Mouse (Mus musculus): ENCODE results near the gene Tlcd2. TPM values are rescaled to one million over a fixed set of nuclear protein-coding genes. Genes with fewer than 3 reads are reported as not detected.

The Tlcd2 gene
- polyA plus RNA-seq, 1 experiment: 13.0 TPM

DNA sequence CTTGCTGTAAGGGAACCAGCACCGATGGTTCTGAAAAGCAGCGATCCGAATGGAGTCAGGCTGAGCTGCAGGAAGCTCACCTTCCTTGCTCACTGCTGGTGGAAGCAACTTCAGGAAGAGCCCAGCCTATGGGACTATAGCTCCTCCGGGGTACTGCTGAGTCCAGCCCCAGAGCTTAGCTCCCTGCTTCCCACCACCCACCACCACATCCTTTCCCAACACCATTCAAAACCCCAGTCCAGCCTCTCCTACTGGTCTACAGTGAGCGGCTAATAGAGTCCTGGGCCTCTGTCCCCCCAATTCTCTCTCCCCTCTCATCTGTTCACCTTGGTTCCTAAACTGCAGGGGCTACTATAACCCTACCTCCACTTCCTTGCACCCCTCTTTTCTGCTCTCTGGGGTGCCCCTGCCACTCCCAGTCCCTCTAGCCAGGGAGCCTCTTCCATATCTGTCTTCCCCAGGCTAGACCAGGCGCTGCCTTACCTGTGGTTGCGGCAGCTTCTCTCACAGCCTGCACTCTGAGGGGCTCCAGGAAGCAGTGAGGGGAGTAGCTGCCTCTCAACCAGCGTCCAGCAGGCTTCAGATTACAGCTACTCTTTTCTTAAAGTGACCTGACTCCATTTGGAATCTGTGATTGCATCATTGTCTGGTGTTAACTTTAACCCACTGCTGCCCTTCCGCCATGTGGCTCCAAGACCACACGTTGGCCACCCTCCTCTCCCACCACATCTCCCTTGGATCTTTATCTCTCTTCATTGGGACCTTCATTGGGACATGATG, 39.3 kb upstream of the Tlcd2 start, which contains the start of gene Serpinf1:
Gene Serpinf1, minus strand, starts transcription at position 689 of the 780 bp plus-strand sequence.
- H3K4me1 ChIP-seq (replicated peaks; ENCODE audit: control insufficient read depth, insufficient read depth, low read length): no peaks in the 10 kb centered on the region; the same call in 1 of the 2 replicates
- no peak within 1 kb of the TSS for H3K4me3 ChIP-seq (ENCODE audit: control insufficient read depth, insufficient read depth, low read length)
- no peak for TF ChIP-seq POLR2A (IDR thresholded peaks at IDR 0.05; ENCODE audit: control insufficient read depth, extremely low read depth, insufficient read depth, low read length, poor library complexity)
- no peaks in the 10 kb centered on the region for H3K27me3 ChIP-seq (ENCODE audit: control insufficient read depth, insufficient read depth, low read length)
- no peak within 1 kb of the TSS for H3K27ac ChIP-seq (ENCODE audit: control insufficient read depth, insufficient read depth, low read length)
- no peaks in the 10 kb centered on the region for H3K36me3 ChIP-seq (ENCODE audit: control insufficient read depth, insufficient read depth, low read length)
- 72% methylated on average over 10 of the region's 10 CpGs for WGBS
- DNase-seq: no peak

DNA sequence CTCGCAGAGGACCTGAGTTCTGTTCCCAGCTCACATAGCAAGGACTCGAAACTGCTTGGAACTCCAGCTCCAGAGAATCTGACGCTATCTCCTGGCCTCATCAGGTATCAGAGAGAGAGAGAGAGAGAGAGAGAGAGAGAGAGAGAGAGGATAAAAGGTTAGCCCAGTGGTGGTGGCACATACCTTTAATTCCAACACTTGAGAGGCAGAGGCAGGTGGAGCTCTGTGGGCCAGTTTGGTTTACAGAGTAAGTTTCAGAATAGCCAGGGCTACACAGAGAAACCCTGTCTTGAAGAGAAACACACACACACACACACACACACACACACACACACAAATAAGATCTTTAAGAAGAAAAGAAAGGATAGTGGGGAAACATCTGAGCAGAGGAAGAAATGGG, 38.4 kb upstream of the Tlcd2 start:
- H3K4me1 ChIP-seq (replicated peaks; ENCODE audit: control insufficient read depth, insufficient read depth, low read length): no peaks in the 10 kb centered on the region; the same call in 1 of the 2 replicates
- no peaks in the 10 kb centered on the region for H3K36me3 ChIP-seq (ENCODE audit: control insufficient read depth, insufficient read depth, low read length)
- no peaks in the 10 kb centered on the region for H3K27me3 ChIP-seq (ENCODE audit: control insufficient read depth, insufficient read depth, low read length)
- no peak overlapping the region for H3K27ac ChIP-seq (ENCODE audit: control insufficient read depth, insufficient read depth, low read length)
- no peak for DNase-seq
- H3K4me3 ChIP-seq (ENCODE audit: control insufficient read depth, insufficient read depth, low read length): no peak overlapping the region
- TF ChIP-seq CTCF (IDR thresholded peaks at IDR 0.05; ENCODE audit: borderline replicate concordance, control insufficient read depth, extremely low read depth, insufficient read depth, low read length, poor library complexity) (no peak), POLR2A (IDR thresholded peaks at IDR 0.05; ENCODE audit: control insufficient read depth, extremely low read depth, insufficient read depth, low read length, poor library complexity) (no peak)
- 98% methylated on average over 3 of the region's 3 CpGs for WGBS

- Histone ChIP-seq H3K36me3 (ENCODE audit: control insufficient read depth, insufficient read depth, low read length) (no peaks in the 10 kb centered on the region), H3K27me3 (ENCODE audit: control insufficient read depth, insufficient read depth, low read length) (no peaks in the 10 kb centered on the region), H3K4me3 (ENCODE audit: control insufficient read depth, insufficient read depth, low read length) (no peak overlapping the region), H3K27ac (ENCODE audit: control insufficient read depth, insufficient read depth, low read length) (no peak overlapping the region), H3K4me1 (replicated peaks; ENCODE audit: control insufficient read depth, insufficient read depth, low read length) (peaks cover 5% of the 10 kb centered on the region)
- WGBS: 96% methylated on average over 9 of the region's 9 CpGs
- no peak for DNase-seq
- TF ChIP-seq POLR2A (IDR thresholded peaks at IDR 0.05; ENCODE audit: control insufficient read depth, extremely low read depth, insufficient read depth, low read length, poor library complexity) (no peak), CTCF (IDR thresholded peaks at IDR 0.05; ENCODE audit: borderline replicate concordance, control insufficient read depth, extremely low read depth, insufficient read depth, low read length, poor library complexity) (no peak)
Observed at GRCm38 (mm10) chr11:75424033-75424432, 37.5 kb upstream of the Tlcd2 start.

DNA sequence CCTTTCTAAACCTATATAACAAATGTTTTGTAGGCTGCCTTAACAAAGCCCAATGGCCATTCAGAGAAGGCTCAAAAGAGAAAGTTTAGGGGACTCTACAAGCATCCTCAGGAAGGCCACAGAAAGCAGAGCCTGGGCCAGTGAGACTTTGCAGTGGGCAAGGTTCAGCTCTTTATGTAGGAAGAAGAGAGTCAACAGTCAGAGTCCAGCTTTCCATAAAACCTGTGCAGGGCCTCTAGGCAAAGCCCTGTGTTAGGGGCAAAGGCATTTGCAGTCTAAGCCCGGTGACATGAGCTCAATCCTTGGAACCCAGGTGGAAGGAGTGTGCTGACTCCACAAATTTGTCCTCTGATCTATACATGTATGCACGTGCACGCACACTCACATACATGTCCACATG, 37.1 kb upstream of the Tlcd2 start:
- Histone ChIP-seq H3K36me3 (ENCODE audit: control insufficient read depth, insufficient read depth, low read length) (no peaks in the 10 kb centered on the region), H3K27ac (ENCODE audit: control insufficient read depth, insufficient read depth, low read length) (no peak overlapping the region), H3K27me3 (ENCODE audit: control insufficient read depth, insufficient read depth, low read length) (no peaks in the 10 kb centered on the region), H3K4me3 (ENCODE audit: control insufficient read depth, insufficient read depth, low read length) (no peak overlapping the region), H3K4me1 (replicated peaks; ENCODE audit: control insufficient read depth, insufficient read depth, low read length) (peaks cover 8% of the 10 kb centered on the region)
- TF ChIP-seq CTCF (IDR thresholded peaks at IDR 0.05; ENCODE audit: borderline replicate concordance, control insufficient read depth, extremely low read depth, insufficient read depth, low read length, poor library complexity): no peak
- no peak for TF ChIP-seq POLR2A (IDR thresholded peaks at IDR 0.05; ENCODE audit: control insufficient read depth, extremely low read depth, insufficient read depth, low read length, poor library complexity)
- 99% methylated on average over 3 of the region's 3 CpGs for WGBS
- DNase-seq: no peak

GRCm38 (mm10) chr11:75429019-75429705, 32.4 kb upstream of the Tlcd2 start:
- no peak overlapping the region for H3K4me3 ChIP-seq (ENCODE audit: control insufficient read depth, insufficient read depth, low read length)
- H3K27ac ChIP-seq (ENCODE audit: control insufficient read depth, insufficient read depth, low read length): peak overlapping the region; percentile 89
- whole genome bisulfite sequencing: 24% methylated on average over 9 of the region's 9 CpGs
- DNase-seq: peak; percentile 63
- H3K27me3 ChIP-seq (ENCODE audit: control insufficient read depth, insufficient read depth, low read length): no peaks in the 10 kb centered on the region
- no peaks in the 10 kb centered on the region for H3K36me3 ChIP-seq (ENCODE audit: control insufficient read depth, insufficient read depth, low read length)
- TF ChIP-seq POLR2A (IDR thresholded peaks at IDR 0.05; ENCODE audit: control insufficient read depth, extremely low read depth, insufficient read depth, low read length, poor library complexity): peak; percentile 53; the same call in 1 of the 2 replicates
- TF ChIP-seq CTCF (IDR thresholded peaks at IDR 0.05; ENCODE audit: borderline replicate concordance, control insufficient read depth, extremely low read depth, insufficient read depth, low read length, poor library complexity): no peak
- H3K4me1 ChIP-seq (replicated peaks; ENCODE audit: control insufficient read depth, insufficient read depth, low read length): peaks cover 12% of the 10 kb centered on the region

DNA sequence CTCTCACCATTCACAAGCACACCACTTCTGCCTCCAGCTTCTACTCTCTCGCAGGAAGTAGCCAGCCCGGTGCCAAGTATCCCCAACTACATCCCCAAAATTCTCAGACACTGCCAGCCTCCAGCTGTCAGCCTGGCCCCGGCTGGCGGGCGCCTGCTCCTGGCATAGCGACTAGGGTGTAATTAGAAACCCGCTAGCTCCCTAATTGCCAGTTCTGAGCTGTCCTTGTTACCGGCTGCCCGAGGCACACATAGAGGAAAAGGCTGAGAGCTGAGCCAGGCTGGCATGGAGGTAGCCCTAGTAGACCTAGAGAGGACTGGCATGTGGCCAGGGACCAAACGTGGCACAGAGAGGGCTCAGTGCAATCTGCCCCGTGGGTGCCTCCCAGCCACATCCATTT, 30.2 kb upstream of the Tlcd2 start:
- TF ChIP-seq POLR2A (IDR thresholded peaks at IDR 0.05; ENCODE audit: control insufficient read depth, extremely low read depth, insufficient read depth, low read length, poor library complexity) (no peak), CTCF (IDR thresholded peaks at IDR 0.05; ENCODE audit: borderline replicate concordance, control insufficient read depth, extremely low read depth, insufficient read depth, low read length, poor library complexity) (no peak)
- Histone ChIP-seq H3K36me3 (ENCODE audit: control insufficient read depth, insufficient read depth, low read length) (no peaks in the 10 kb centered on the region), H3K4me1 (replicated peaks; ENCODE audit: control insufficient read depth, insufficient read depth, low read length) (peaks cover 12% of the 10 kb centered on the region), H3K27me3 (ENCODE audit: control insufficient read depth, insufficient read depth, low read length) (no peaks in the 10 kb centered on the region), H3K4me3 (ENCODE audit: control insufficient read depth, insufficient read depth, low read length) (no peak overlapping the region), H3K27ac (ENCODE audit: control insufficient read depth, insufficient read depth, low read length) (no peak overlapping the region)
- DNase-seq: no peak
- 81% methylated on average over 11 of the region's 11 CpGs for WGBS
